Mouse (Mus musculus) inflammation-experienced regulatory T-cells, adult 6 months (primary cell): ENCODE data around the gene Tgif1. TPM values are rescaled to one million over a fixed set of nuclear protein-coding genes. Genes with fewer than 3 reads are reported as not detected.

Experiments
- ATAC-seq: one replicate; pipeline ENCODE4 v1.8.0; 2017
- polyA plus RNA-seq, 3 experiments: library from polyadenylated mRNA; unstranded; fragments of 100-300 nt; shearing (Covaris generic); gene quantifications; one replicate each; pipeline ENCODE4 v1.2.1; 2017

The Tgif1 gene
- polyA plus RNA-seq, 3 experiments from 2014 or later: 44.9 to 73.0 (median 47.1) TPM

- no peak for ATAC-seq
These were observed 12.7 kb upstream of the Tgif1 start for GRCm38 (mm10) chr17:70866029-70866428.

GRCm38 (mm10) chr17:70865060-70865604 lies 11.8 kb upstream of the Tgif1 start:
- no peak for ATAC-seq

GRCm38 (mm10) chr17:70864645-70865044 lies 11.3 kb upstream of the Tgif1 start:
- ATAC-seq: no peak

GRCm38 (mm10) chr17:70864117-70864516 lies 10.8 kb upstream of the Tgif1 start:
- no peak for ATAC-seq

- ATAC-seq: no peak
These were observed 5.5 kb upstream of the Tgif1 start for GRCm38 (mm10) chr17:70858814-70859213.

DNA sequence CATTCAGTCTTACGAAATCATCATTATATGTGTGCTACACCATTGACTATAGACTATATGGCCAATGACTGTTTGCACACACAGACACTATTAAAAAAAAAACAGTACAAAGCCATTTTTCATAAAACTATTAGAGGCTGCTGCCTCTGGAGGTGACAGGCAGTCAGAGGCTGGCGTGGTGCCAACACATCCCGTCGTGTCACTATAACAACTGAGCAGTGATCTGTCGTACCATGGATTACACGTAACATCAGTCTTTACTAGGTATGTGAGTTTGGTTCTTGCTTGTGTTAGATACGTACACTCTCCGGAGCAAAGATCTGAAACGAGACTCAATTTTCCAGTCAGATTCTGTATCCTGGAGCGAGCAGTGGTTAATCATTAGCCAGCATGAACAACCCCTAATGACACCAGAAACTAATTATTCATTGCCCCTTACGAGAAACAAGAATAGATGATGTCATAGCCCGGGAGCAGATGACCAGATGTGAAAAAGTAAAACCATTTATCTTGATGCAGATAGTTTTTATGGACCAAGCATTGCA lies 3.6 kb upstream of the Tgif1 start:
- ATAC-seq: no peak

- no peak for ATAC-seq
These were observed 675 bp upstream of the Tgif1 start for GRCm38 (mm10) chr17:70854021-70854420.

DNA sequence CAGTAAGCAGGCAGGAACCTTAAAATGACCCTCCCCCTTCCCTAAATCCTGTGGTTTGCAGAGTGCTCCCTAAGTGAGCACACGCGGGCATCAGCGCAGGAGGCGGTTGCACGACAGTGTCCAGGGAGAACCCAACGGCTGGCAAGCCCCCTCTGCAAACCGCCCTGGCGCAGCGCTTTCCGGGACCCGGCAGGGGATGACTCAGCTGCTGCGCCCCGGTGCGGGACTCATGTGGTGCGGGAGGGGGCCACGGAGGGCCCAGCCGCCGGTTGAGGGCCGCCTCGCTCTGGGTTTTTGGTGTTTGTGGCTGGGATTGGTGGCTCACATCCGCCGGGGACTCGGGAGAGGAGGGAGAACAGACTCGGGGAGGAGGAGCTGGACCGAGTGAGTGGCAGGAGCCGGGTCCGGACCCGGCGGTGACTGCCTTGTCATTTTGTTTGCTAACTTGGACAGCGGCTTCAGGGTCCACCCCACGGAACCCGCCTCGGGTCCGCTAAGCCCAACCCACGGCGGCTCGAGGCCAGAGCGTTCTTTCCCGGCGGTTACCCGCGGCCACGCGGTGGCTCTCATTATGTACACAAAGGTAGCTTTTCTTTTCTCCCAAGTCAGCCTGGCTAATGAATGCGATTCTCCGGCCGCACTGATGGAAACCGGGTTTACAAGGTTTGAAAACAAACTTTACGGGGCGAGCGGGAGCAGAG lies 510 bp downstream of the Tgif1 start:
- ATAC-seq: peak; percentile 18

- peak; percentile 53 for ATAC-seq
These were observed 1.2 kb downstream of the Tgif1 start for GRCm38 (mm10) chr17:70852011-70852685.

- peak; percentile 19 for ATAC-seq
These were observed 2.1 kb downstream of the Tgif1 start for GRCm38 (mm10) chr17:70850996-70851991.

GRCm38 (mm10) chr17:70850233-70850995 lies 2.9 kb downstream of the Tgif1 start:
- ATAC-seq: no peak

GRCm38 (mm10) chr17:70849399-70850232 lies 3.7 kb downstream of the Tgif1 start:
- ATAC-seq: peak; percentile 9

DNA sequence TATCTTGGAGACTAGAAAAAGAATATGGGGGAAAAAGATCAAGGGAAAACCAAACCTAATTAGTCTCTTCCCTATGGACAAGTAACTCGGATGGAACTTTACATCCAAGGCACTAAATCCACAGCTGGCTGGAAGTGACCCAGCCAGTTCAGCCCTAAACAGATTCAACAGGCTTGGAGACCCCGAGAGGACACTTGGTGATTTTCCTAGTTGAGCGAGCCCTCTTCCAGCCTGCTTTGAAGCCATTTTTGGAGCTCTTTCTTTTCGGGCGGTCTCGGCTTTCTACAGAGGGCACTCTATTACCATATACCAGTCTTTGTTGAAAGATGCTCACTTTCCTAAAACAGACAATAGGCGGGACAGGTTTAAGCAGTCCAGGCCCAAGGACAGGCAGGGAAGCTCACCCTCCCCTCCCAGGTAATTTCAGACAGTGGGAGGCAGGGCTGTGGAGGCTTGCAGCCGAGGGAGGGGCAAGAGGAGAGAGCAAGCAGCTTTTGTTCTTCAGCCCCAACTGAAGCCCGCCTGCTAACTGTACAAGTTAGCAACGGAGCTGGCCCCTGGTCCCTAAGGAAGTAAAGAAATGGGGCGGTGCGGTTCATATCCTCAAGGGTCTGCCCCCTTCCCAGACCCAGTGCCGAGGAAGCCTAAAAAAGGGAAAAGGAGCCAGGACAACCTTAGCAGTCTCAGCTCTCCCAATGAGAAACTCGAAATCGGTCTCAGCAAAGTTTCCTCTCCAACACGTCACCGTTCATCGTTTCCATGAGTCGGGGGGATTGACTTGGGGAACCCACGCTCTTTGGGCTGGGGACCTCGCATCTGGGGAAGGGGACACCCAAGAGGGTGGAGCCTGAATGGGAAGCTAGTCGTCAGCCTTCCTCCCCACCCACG lies 4.6 kb downstream of the Tgif1 start:
- no peak for ATAC-seq

GRCm38 (mm10) chr17:70847751-70848510 lies 5.4 kb downstream of the Tgif1 start:
- no peak for ATAC-seq

GRCm38 (mm10) chr17:70847086-70847485 lies 6.3 kb downstream of the Tgif1 start:
- ATAC-seq: peak; percentile 24

DNA sequence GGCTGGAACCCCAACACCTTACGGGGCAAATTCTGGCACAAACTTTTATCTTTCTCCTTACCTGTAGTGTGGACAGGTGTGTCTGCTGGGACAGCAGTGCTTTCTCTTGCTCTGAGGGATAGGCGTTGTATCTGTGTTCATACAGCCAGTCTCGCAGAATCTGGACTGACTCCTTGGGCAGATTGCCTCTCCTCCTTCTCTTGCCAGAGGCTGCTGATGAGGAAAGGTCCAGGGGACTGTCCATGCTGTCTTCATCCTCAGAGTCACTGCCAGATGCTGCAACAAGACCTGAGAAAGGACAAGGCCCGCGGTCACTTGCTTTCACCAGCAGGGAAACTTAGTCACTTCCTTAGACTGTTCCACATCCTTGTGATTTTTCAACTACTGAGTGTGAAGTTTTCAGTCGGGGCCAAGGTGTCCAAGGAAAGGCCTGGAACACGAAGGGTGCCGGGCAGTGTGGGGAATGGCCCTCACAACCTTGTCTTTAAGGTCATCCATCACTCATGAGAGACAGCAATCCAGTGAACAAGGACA lies 7.2 kb downstream of the Tgif1 start:
- no peak for ATAC-seq

DNA sequence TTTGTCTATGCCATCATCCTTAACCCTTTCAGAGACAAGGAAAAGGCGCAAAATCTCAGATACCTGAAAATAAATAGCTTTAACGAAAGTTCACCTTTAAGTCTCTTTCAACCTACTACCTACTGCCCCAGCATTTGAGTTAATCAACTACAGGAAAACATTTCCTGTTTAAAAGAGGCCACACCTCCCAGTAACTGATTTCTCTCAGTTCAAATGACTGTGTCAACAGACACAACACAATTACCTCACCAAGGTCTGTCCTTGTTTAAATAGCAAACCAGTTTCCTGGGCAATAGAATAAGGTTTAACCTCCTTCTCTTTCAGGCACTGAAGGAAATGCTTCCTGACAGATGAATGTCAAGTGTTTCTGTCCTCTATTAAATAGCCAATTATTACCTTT lies 7.8 kb downstream of the Tgif1 start:
- ATAC-seq: no peak

GRCm38 (mm10) chr17:70844971-70845370 lies 8.4 kb downstream of the Tgif1 start:
- ATAC-seq: no peak

- no peak for ATAC-seq
These were observed 10.1 kb downstream of the Tgif1 start for GRCm38 (mm10) chr17:70843252-70843651.
